Mouse (Mus musculus): ENCODE measurements around the gene Smim13. TPM values are rescaled to one million over a fixed set of nuclear protein-coding genes. Genes with fewer than 3 reads are reported as not detected.
A peak's percentile ranks its signal among the peaks of the same experiment; 100 is the strongest.

The Smim13 gene
- polyA plus RNA-seq, 1 experiment from 2014 or later: 11.9 TPM

DNA sequence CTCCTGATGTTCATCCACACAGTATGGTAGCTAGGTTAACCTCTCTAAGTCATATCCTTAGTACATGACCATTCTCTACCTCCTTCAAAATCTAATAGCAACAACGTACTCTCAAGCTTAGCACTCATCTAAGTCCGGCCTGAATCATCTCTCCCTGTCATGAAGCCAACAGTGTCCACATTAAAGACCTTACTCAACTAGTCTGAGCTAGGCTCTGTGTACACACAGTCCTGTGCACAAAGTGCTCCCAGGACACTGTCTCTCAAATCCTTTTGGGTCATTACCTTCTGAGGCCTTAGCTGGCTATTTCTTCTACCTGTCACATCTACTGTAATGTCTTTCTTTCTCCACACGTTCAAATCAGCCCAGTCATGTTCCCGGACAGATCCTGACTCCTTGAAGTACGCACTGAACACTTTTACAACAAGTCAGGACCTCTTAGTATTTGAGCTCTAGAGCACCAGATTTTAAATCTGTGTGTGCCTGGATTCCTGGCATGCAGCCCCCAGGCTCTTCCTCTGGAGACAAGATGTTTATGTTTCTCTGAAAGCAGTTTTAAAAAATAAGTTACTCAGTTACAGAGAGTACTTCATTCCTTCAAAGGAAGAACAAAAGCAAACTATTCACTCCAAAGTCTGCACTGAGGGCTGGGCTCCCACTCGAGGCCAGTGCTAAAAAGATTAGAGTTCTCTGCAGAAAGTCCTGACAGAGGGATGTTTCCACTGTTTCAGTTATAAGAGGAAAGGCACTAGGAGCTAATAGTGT is 36.9 kb upstream of the Smim13 start:
- Histone ChIP-seq H3K9ac (no peak overlapping the region), H3K27ac (ENCODE audit: low read depth) (peak overlapping the region; percentile 65), H3K4me3 (ENCODE audit: low read depth, low read length) (no peak overlapping the region), H3K4me2 (no peak overlapping the region), H3K36me3 (ENCODE audit: insufficient read depth) (no peaks in the 10 kb centered on the region), H3K27me3 (ENCODE audit: insufficient read depth, low read length) (no peaks in the 10 kb centered on the region), H3K4me1 (ENCODE audit: insufficient read depth) (peaks cover 9% of the 10 kb centered on the region; the same call in 1 of the 2 replicates), H3K9me3 (ENCODE audit: low read depth, low read length) (no peaks in the 10 kb centered on the region)
- ATAC-seq (ENCODE audit: insufficient read depth): no peak
- WGBS: 43% methylated on average over 6 of the region's 6 CpGs
- no peak for TF ChIP-seq CTCF (IDR thresholded peaks at IDR 0.05; ENCODE audit: low read depth)
- DNase-seq: peak; percentile 53

DNA sequence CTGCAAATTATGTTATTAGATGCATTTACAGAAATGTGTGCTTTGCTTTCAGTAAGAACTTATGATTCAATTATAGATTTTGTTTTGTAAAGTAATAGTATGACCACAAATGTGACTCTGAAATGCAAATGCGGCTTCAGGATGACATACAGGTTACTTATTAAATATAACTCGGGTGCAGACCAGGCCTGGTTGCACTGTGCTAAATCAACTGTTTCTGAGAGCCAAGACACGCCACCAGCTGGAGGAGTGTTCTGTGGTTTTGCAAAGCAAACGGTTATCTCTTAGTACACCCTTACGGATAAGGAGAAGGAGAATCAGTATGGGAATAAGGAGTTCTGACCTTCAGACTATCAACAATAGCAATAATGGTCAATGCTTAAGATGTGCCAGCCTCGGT is 34.0 kb upstream of the Smim13 start:
- DNase-seq (no peak), ATAC-seq (ENCODE audit: insufficient read depth) (no peak)
- 73% methylated on average over 6 of the region's 6 CpGs for WGBS
- TF ChIP-seq CTCF (IDR thresholded peaks at IDR 0.05; ENCODE audit: low read depth): no peak
- Histone ChIP-seq H3K36me3 (ENCODE audit: insufficient read depth) (no peaks in the 10 kb centered on the region), H3K27ac (ENCODE audit: low read depth) (no peak overlapping the region), H3K4me1 (ENCODE audit: insufficient read depth) (peaks cover 9% of the 10 kb centered on the region; the same call in 1 of the 2 replicates), H3K4me3 (ENCODE audit: low read depth, low read length) (no peak overlapping the region), H3K9ac (no peak overlapping the region), H3K4me2 (no peak overlapping the region), H3K9me3 (ENCODE audit: low read depth, low read length) (peaks cover 2% of the 10 kb centered on the region; the same call in 1 of the 2 replicates), H3K27me3 (ENCODE audit: insufficient read depth, low read length) (no peaks in the 10 kb centered on the region)

DNA sequence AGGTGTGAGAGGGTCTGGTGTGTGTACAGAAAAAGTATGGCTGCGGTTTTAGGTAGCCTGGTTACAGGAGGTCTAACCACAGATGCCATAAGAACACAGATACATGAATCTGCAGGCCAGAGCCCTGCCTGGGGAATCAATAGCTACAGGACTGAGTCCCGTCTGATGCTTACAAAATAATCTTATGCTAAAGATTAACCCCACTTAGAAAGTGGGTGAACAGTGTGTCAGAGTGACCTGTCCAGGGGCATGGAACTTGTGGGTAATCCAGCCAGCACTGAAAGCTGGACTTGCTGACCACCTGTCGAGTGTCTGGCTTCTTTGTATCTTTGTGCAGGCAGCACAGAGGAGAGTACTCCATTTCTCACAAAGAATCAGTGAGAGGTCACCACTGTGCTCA is 33.4 kb upstream of the Smim13 start:
- ATAC-seq (ENCODE audit: insufficient read depth) (no peak), DNase-seq (no peak)
- H3K27me3 ChIP-seq (ENCODE audit: insufficient read depth, low read length): no peaks in the 10 kb centered on the region
- H3K36me3 ChIP-seq (ENCODE audit: insufficient read depth): no peaks in the 10 kb centered on the region
- TF ChIP-seq CTCF (IDR thresholded peaks at IDR 0.05; ENCODE audit: low read depth): no peak
- no peak overlapping the region for H3K9ac ChIP-seq
- H3K27ac ChIP-seq (ENCODE audit: low read depth): no peak overlapping the region
- no peak overlapping the region for H3K4me3 ChIP-seq (ENCODE audit: low read depth, low read length)
- H3K4me2 ChIP-seq: no peak overlapping the region
- peaks cover 8% of the 10 kb centered on the region; the same call in 1 of the 2 replicates for H3K9me3 ChIP-seq (ENCODE audit: low read depth, low read length)
- peaks cover 9% of the 10 kb centered on the region; the same call in 1 of the 2 replicates for H3K4me1 ChIP-seq (ENCODE audit: insufficient read depth)
- WGBS: 76% methylated on average over 3 of the region's 3 CpGs

DNA sequence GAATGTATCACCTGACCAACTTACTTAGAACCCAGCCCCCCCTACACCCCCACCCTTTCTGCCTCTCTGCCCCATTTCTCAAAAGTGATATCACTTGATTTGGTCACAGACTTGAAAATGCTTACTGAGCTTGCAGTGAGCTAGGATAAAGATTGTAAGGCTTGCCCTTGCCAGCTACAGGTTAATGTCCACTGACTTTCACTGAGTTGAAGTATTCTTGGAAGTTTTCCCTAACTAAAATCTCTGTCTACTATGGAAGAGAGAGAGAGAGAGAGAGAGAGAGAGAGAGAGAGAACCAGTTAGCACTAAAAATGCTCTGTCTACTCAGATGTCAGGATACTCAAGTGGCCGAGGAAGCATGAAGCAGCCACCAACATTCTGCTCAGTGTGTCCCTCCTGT is 30.6 kb upstream of the Smim13 start:
- Histone ChIP-seq H3K4me2 (peak overlapping the region; percentile 72), H3K4me3 (ENCODE audit: low read depth, low read length) (no peak overlapping the region), H3K27ac (ENCODE audit: low read depth) (no peak overlapping the region), H3K27me3 (ENCODE audit: insufficient read depth, low read length) (no peaks in the 10 kb centered on the region), H3K9ac (no peak overlapping the region), H3K9me3 (ENCODE audit: low read depth, low read length) (peaks cover 9% of the 10 kb centered on the region; the same call in 1 of the 2 replicates), H3K36me3 (ENCODE audit: insufficient read depth) (no peaks in the 10 kb centered on the region), H3K4me1 (ENCODE audit: insufficient read depth) (no peaks in the 10 kb centered on the region)
- DNase-seq: peak; percentile 3
- WGBS: 15% methylated on average over 1 of the region's 1 CpGs
- no peak for ATAC-seq (ENCODE audit: insufficient read depth)
- no peak for TF ChIP-seq CTCF (IDR thresholded peaks at IDR 0.05; ENCODE audit: low read depth)

DNA sequence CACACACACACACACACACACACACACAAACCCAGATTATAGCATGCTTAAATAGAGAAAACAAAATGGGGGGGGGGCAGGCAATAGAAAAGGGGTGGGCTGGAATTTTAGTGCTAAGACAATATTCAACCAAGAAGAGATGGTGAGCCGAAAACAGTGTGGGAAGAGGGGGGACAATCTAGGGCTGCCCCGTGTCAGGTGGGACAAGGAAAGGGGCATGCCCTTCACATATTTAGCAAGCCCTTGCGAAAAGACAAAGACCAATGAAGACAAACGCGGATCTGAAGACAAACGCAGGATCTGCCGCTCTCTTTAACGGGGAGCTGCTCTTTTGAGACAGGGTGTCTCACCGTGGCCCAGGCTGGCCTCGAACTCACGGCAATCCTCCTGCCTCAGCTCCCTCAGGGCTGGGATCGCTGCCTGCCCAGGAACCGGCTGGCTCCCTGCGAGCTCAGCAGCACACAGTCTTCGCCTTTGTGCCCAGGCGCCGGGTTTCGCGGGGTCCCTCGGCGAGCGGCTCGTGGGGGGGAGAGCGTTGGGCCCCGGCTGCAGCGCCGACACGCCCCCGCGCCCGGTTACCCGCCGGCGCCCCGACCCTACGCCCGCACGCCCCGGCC is 29.8 kb upstream of the Smim13 start:
- no peak for TF ChIP-seq CTCF (IDR thresholded peaks at IDR 0.05; ENCODE audit: low read depth)
- Histone ChIP-seq H3K9ac (peak overlapping the region; percentile 49), H3K9me3 (ENCODE audit: low read depth, low read length) (peaks cover 9% of the 10 kb centered on the region; the same call in 1 of the 2 replicates), H3K36me3 (ENCODE audit: insufficient read depth) (no peaks in the 10 kb centered on the region), H3K27ac (ENCODE audit: low read depth) (no peak overlapping the region), H3K4me3 (ENCODE audit: low read depth, low read length) (peak overlapping the region; percentile 57), H3K4me2 (peak overlapping the region; percentile 72), H3K4me1 (ENCODE audit: insufficient read depth) (no peaks in the 10 kb centered on the region), H3K27me3 (ENCODE audit: insufficient read depth, low read length) (no peaks in the 10 kb centered on the region)
- 2% methylated on average over 24 of the region's 39 CpGs for WGBS
- DNase-seq: no peak
- peak; percentile 36 for ATAC-seq (ENCODE audit: insufficient read depth)

DNA sequence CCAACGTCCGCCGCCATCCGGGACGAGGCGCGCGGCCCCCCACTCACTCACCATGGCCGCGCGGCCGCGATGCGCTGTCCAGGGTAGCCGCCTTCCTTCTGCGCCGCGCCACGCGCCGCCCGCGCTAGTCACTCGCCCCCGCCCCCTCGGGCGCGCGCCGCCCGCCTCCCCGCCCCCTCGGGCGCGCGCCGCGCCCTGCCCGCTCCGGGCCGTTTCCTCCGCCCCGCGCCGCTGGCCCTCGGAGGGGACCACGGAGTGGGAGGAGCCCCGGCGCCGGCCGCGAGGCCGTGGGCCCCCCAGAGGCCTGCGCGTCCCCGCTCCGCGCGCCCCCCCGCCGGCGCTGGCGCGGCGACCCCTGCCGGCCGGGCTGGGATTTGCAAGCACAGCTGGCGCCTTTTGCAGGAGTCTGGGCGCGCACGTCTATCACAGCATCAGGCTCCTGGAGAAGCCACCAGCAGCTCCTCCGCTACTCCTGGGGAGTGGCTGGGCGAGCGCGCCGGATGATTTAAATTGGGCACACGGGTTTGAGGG is 29.3 kb upstream of the Smim13 start, which contains the start of gene Elovl2:
Gene Elovl2, minus strand, starts transcription at position 102 of the 531 bp plus-strand sequence.
- H3K27ac ChIP-seq (ENCODE audit: low read depth): no peak within 1 kb of the TSS
- under 1% methylated on average over 49 of the region's 77 CpGs for WGBS

DNA sequence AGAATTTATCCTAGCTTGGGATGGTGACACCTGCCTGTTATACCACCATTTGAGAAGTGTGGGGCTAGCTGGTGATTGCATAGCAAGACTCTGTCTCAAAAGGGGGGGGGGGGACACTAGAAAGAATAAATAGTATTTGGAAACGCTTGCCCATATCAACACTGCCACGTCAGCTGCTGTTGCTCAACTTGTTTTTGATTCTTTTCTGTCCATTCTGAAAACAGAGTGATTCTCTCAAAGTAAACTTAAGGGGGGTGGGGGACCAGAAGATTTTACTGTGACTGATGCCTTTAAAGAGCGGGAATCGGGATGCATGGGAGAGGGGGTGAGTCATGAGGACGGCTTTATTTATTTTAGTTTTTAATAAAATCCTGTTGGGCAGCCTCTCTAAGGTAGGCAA is 23.1 kb upstream of the Smim13 start:
- Histone ChIP-seq H3K4me2 (no peak overlapping the region), H3K36me3 (ENCODE audit: insufficient read depth) (no peaks in the 10 kb centered on the region), H3K27me3 (ENCODE audit: insufficient read depth, low read length) (no peaks in the 10 kb centered on the region), H3K27ac (ENCODE audit: low read depth) (no peak overlapping the region), H3K9ac (no peak overlapping the region), H3K4me3 (ENCODE audit: low read depth, low read length) (no peak overlapping the region), H3K4me1 (ENCODE audit: insufficient read depth) (no peaks in the 10 kb centered on the region), H3K9me3 (ENCODE audit: low read depth, low read length) (no peaks in the 10 kb centered on the region)
- DNase-seq: no peak
- no peak for TF ChIP-seq CTCF (IDR thresholded peaks at IDR 0.05; ENCODE audit: low read depth)
- 35% methylated on average over 5 of the region's 5 CpGs for WGBS
- ATAC-seq (ENCODE audit: insufficient read depth): no peak

More for the DNA sequence above, 29.3 kb upstream of the Smim13 start, which contains the start of gene Elovl2:
- ATAC-seq (ENCODE audit: insufficient read depth) (peak; percentile 98), DNase-seq (peak; percentile 91)
- Histone ChIP-seq H3K9ac (peak within 1 kb of the TSS; percentile 49), H3K9me3 (ENCODE audit: low read depth, low read length) (peaks cover 9% of the 10 kb centered on the region; the same call in 1 of the 2 replicates), H3K4me1 (ENCODE audit: insufficient read depth) (no peaks in the 10 kb centered on the region), H3K4me2 (peak within 1 kb of the TSS; percentile 72), H3K36me3 (ENCODE audit: insufficient read depth) (no peaks in the 10 kb centered on the region), H3K27me3 (ENCODE audit: insufficient read depth, low read length) (no peaks in the 10 kb centered on the region), H3K4me3 (ENCODE audit: low read depth, low read length) (peak within 1 kb of the TSS; percentile 57)
- peak; percentile 60 for TF ChIP-seq CTCF (IDR thresholded peaks at IDR 0.05; ENCODE audit: low read depth)

All from lung, embryonic 14.5 days (tissue).